Mouse (Mus musculus) CD4-positive naive resting alpha-beta T cell, adult 57 days (primary cell): ENCODE measurements around the gene Lsm7. TPM values are rescaled to one million over a fixed set of nuclear protein-coding genes. Genes with fewer than 3 reads are reported as not detected.

Source experiments
- total RNA-seq: library from RNA; stranded (reverse); gene quantifications from one replicate; pipeline ENCODE4 v1.2.4, GENCODE M21; 2023

Lsm7 gene
- total RNA-seq: 24.7 TPM

GRCm38 (mm10) chr10:80854913-80855748, at the start of gene Lsm7, which contains the start of gene Sppl2b:
Gene Lsm7, minus strand, starts transcription at chr10:80855209.
Gene Sppl2b, plus strand, starts transcription at chr10:80855275.

DNA sequence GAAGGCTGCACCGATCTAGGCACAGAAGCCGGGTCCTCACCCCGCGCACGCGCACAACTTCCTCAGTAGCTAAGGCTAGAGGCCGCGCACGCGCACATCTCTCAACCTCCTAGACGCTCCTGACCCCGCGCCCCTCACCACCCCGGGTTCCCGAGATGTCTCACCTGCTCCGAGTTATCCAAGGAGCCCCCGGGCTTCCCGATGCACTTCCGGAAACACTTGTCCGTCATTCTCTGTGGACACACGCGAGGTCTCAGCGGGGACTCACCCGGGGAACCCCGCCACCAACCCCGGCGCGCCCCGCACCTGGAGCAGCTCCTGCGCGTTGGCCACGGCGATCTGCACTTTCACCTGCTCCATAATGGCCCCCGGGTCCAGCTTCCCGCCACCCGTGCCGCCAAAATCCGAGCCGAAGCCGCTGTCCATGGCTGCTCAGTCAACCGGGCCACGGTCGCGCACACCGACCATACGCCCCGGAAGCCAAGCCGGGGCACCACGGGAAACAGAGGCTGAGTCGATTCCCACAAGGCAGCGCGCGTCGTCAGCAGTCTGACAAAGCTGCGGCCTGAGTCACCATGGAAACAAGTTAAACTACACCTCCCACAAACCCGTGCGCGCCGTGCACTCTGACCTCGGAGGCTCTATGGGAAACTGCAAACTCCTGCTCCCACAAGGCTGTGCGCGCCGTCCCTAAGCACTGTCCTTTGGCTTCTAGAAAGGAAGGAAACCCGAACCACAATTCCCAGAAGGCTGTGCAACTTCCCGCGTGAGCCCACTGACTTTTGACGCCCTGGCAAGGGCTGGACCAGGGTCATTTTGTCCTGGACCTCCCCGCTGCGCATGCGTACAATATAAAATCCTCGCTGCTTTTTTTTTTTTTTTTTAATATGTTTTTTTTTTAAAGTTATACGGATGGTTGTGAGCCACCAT, 45.6 kb upstream of the Lsm7 start, which contains the start of gene Timm13:
Timm13 (minus strand) TSS at position 652 of the 930 bp plus-strand sequence.

GRCm38 (mm10) chr10:80871581-80871980, 16.6 kb upstream of the Lsm7 start, which contains the start of gene Tmprss9:
Gene Tmprss9, plus strand, starts transcription at chr10:80871848.

DNA sequence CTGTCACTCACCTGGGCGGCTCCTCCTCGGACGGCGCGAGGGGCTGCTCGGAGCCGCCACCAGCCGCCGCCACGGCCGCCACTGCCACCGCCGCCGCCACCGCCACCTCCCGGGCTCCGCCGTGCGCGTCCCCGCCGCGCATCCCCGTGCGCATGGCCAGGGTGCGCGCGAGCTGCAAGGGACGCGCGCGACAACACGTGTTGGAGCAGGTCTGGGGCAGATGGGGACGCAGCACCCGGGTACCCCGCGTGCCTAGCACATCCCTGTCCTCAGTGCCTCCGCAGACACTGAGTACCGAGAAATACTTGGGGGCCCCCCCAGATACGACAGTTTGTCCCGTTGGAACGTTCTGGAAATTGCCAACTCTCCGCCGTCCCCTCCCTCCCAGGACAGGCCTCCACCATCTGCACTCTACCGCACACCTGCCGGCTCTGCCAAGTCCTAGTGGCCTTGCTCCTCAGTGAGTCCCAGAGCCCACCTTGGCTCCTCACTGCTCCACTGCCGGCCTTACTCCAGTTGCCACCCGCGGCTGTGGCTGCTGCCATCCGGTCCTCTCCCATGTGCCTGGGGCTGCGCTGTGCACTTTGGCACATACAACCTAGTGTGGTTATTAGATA, 11.0 kb downstream of the Lsm7 start, which contains the start of gene Lingo3:
Lingo3 (minus strand) TSS at position 109 of the 617 bp plus-strand sequence.

DNA sequence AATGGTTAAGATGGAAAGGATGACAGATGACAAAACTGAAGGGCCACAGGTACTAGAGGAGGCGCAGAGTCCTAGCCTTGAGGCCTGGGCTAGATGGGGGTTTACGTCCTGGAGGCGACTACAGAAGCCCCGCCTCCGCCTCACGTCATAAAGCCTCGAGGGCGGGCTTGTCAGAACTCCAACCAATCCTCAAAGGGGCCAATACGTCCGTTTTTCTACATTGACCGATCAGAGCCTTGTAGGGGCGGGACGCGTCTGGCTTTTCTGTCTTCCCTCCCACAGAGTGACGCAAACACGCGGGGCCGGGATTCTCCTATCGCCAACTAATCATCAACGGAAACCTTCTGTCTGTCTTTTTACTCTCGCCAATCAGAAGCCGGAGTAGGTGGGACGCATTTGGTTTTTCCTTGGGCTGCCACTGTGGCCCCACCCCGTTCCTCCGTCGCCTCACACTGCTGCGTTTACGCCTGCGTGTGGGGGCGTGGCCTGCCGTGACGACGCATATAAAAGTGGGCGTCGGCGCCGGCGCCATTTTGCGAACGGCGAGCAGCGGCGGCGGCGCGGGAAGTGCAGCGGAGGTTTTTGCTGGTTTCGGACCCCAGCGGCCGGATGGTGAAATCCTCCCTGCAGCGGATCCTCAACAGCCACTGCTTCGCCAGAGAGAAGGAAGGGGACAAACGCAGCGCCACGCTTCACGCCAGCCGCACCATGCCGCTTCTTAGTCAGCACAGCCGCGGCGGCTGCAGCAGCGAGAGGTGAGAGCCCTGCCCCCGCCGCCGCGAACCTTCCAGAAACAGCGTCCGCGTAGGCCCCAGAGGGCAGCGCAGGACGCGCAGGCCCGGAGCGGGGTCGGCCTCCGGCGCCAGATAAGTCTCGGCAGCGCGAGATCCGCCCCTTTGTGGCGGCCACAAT, 28.6 kb downstream of the Lsm7 start, which contains the start of gene Oaz1:
Oaz1 (plus strand) TSS at position 506 of the 912 bp plus-strand sequence.

DNA sequence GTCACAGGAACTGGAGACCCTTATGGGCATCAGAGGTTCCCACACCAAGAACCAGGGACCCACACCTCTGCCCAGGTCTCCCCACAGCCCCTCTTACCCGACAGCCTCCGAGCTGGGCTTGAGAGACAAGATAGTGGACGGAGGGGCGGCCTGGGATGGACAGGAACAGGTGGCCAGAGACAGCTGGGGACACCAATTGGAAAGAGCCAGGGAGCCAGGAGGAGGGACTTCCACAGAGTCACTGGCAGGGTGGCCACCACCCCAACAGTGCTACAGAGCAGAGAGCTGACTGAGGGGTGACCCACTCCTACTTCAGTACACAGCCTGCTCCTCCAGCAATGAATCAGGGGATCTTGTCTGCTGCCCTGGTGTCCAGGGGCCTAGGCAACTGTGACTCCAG, 41.6 kb downstream of the Lsm7 start, which contains the start of gene Jsrp1:
Jsrp1 (minus strand) TSS at position 133 of the 400 bp plus-strand sequence.

DNA sequence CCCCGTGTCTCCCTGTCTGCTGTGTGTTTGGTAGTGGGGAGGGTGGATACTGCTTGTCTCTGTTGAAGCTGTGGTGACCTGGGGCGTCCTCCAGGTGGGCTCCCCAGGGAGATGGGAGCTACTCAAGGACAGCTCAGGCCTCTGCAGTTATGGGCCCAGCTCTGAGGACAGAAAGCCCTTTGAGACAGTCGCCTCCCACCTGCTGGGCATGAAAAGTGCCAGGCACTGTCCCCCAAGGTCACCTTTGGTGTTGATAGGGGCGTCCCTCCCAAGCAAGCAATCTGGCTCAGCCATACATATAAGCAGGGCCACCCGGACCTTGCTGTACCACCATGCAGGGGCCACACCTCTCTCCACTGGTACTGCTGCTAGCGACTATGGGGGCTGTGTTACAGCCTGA, 50.1 kb downstream of the Lsm7 start, which contains the start of gene Amh:
Amh (plus strand) TSS at position 328 of the 400 bp plus-strand sequence.

Other genes with a start within 250 kb of the Lsm7 start
- gene Gm49322, start 249.2 kb downstream of the Lsm7 start, total RNA-seq: 5.4 TPM
- gene Csnk1g2, start 232.4 kb downstream of the Lsm7 start, total RNA-seq: 206 TPM
- 26.8 TPM for gene Btbd2, start 198.1 kb downstream of the Lsm7 start, total RNA-seq
- 304 TPM for gene Mknk2, start 177.1 kb downstream of the Lsm7 start, total RNA-seq
- gene Mob3a, start 153.2 kb downstream of the Lsm7 start, total RNA-seq: 150 TPM
- gene Izumo4, start 153.0 kb downstream of the Lsm7 start, total RNA-seq: 62.9 TPM
- gene Ap3d1, start 112.9 kb downstream of the Lsm7 start, total RNA-seq: 126 TPM
- gene Dot1l, start 100.0 kb downstream of the Lsm7 start, total RNA-seq: 82.2 TPM
- gene Sf3a2, start 57.0 kb downstream of the Lsm7 start, total RNA-seq: 63.1 TPM
- gene Plekhj1, start 56.6 kb downstream of the Lsm7 start, total RNA-seq: 116 TPM
- 2.4 TPM for gene Amh, start 50.0 kb downstream of the Lsm7 start, total RNA-seq
- not detected for gene Jsrp1, start 41.7 kb downstream of the Lsm7 start, total RNA-seq
- gene Oaz1, start 28.6 kb downstream of the Lsm7 start, total RNA-seq: 545 TPM
- not detected for gene Lingo3, start 11.2 kb downstream of the Lsm7 start, total RNA-seq
- 39.0 TPM for gene Sppl2b, start 66 bp upstream of the Lsm7 start, total RNA-seq
- not detected for gene Tmprss9, start 16.6 kb upstream of the Lsm7 start, total RNA-seq
- 72.7 TPM for gene Timm13, start 45.8 kb upstream of the Lsm7 start, total RNA-seq
- gene Lmnb2, start 63.0 kb upstream of the Lsm7 start, total RNA-seq: 10.2 TPM
- gene Gadd45b, start 74.9 kb upstream of the Lsm7 start, total RNA-seq: 28.6 TPM
- not detected for gene Gng7, start 159.7 kb upstream of the Lsm7 start, total RNA-seq
- not detected for gene Diras1, start 170.5 kb upstream of the Lsm7 start, total RNA-seq
- gene Slc39a3, start 182.2 kb upstream of the Lsm7 start, total RNA-seq: 17.1 TPM
- 55.5 TPM for gene Sgta, start 205.0 kb upstream of the Lsm7 start, total RNA-seq
- 13.4 TPM for gene Thop1, start 214.8 kb upstream of the Lsm7 start, total RNA-seq
- gene Creb3l3, start 243.7 kb upstream of the Lsm7 start, total RNA-seq: not detected